Comparison of ENCODE assay signal across 12 mouse cellular contexts in the genomic region with DNA sequence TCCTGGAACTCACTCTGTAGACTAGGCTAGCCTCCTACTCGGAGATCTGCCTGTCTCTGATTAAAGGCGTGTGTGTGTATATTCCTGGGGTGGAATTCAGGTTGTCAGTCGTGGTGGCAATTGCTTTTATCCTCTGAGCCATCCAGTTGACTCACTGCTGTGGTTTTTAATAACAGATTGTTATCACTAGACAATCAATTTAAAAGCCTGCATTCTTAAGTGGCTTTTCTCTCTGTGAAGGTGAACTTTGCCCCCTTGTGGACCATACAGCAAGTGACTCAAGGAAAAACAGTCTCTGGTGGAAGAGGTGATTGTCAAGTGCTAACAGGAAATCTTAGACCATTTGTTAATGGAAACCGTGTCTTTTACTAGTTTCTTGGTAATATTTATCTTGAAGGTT. TPM values are rescaled to one million over a fixed set of nuclear protein-coding genes. Genes with fewer than 3 reads are reported as not detected.
DNase-seq lines count a peak whose midpoint lies in the region; TF ChIP-seq lines count a peak whose summit lies in the region.
"Had no signal": no experiment of that assay in that cellular context is flagged by ENCODE, and none has a peak within 500 bp of the region (broad histone marks: within the 10 kb centered on the region; RNA-seq: fewer than 3 reads in every experiment).

No protein-coding gene starts in this region.

- peak; percentile 16 for TF ChIP-seq RAD21 in MEL (IDR thresholded peaks at IDR 0.05; ENCODE audit: low read depth, low read length)

- peaks cover 7% of the 10 kb centered on the region for H3K79me2 ChIP-seq in MEL (ENCODE audit: control insufficient read depth, insufficient read depth, low read length, poor library complexity)

- H3K36me3 ChIP-seq in MEL (ENCODE audit: control insufficient read depth in 1 of 2, insufficient read depth in 2 of 2, low read length in 2 of 2): peaks cover 7 to 23% of the 10 kb centered on the region in 2 experiments
- peaks cover 10% of the 10 kb centered on the region; the same call in 1 of the 2 replicates for H3K36me3 ChIP-seq in splenic B cell, adult 2 months (ENCODE audit: control insufficient read depth, insufficient read depth, low read length, poor library complexity, severe bottlenecking)

- peak; percentile 14 for DNase-seq in lung, postnatal 10 days
- DNase-seq in lung, adult 18-20 months: no peak
- DNase-seq in MEL (ENCODE audit: low read depth, low spot score): peak; percentile 51
- peak; percentile 13 for DNase-seq in c-Kit-positive CD71-positive TER-119-negative erythroid progenitor cells, embryonic 14.5 days (ENCODE audit: low read depth)
- DNase-seq in splenic B cell, adult 2 months (ENCODE audit: low read depth, low spot score): peak; percentile 24
- DNase-seq in kidney, postnatal 25 days: no peak
- no peak for DNase-seq in right cerebral cortex, postnatal 36 days (ENCODE audit: low spot score in 2 of 2)
- DNase-seq: adrenal gland, adult 8-10 months; cerebellum, postnatal 10 days; right cerebral cortex, postnatal 4 days had no signal

- TF ChIP-seq POLR2A in MEL (IDR thresholded peaks at IDR 0.05; ENCODE audit: control insufficient read depth in 1 of 2, insufficient read depth in 1 of 2, low read depth in 1 of 2, low read length in 2 of 2, poor library complexity in 1 of 2): no peak

- no peaks in the 10 kb centered on the region for H3K9me3 ChIP-seq in MEL (replicated peaks; ENCODE audit: insufficient read depth, low read length)
- H3K9me3 ChIP-seq: heart, embryonic 10.5 days; neural tube, embryonic 13.5 days had no signal

- H3K4me3 ChIP-seq in MEL (ENCODE audit: control insufficient read depth in 1 of 2, insufficient read depth in 1 of 2, low read depth in 2 of 2, low read length in 2 of 2): no peak overlapping the region
- H3K4me3 ChIP-seq: heart, embryonic 10.5 days; neural tube, embryonic 13.5 days had no signal

- no peak overlapping the region for H3K27ac ChIP-seq in MEL (ENCODE audit: control insufficient read depth, low read depth, low read length)
- H3K27ac ChIP-seq: heart, embryonic 10.5 days; neural tube, embryonic 13.5 days had no signal

- H3K9ac ChIP-seq in MEL (ENCODE audit: control insufficient read depth, low read depth, low read length, poor library complexity, severe bottlenecking): no peak overlapping the region
- H3K9ac ChIP-seq: neural tube, embryonic 13.5 days had no signal

- TF ChIP-seq EP300 in MEL (IDR thresholded peaks at IDR 0.05; ENCODE audit: low read depth in 1 of 2, low read length in 2 of 2): peak in 1 of 2 experiments; percentile 17; a peak in 1 of 4 replicates

- peak in 2 of 3 experiments; percentile 21 to 45; a peak in 4 of 6 replicates for TF ChIP-seq CTCF in MEL (IDR thresholded peaks at IDR 0.05 in 2 of 3, conservative IDR thresholded peaks at IDR 0.05 in 1 of 3; ENCODE audit: control insufficient read depth in 1 of 3, insufficient read depth in 1 of 3, low read depth in 2 of 3, low read length in 3 of 3, poor library complexity in 1 of 3, severe bottlenecking in 1 of 3)

- 0 out of 4 replicates have a peak, but pooled peaks cover 0 to 2% of the 10 kb centered on the region in 2 experiments for H3K4me1 ChIP-seq in MEL (ENCODE audit: control insufficient read depth in 1 of 2, insufficient read depth in 2 of 2, low read length in 2 of 2)
- H3K4me1 ChIP-seq: neural tube, embryonic 13.5 days had no signal

- H3K27me3 ChIP-seq in MEL (ENCODE audit: control insufficient read depth in 1 of 2, insufficient read depth in 2 of 2, low read length in 2 of 2): no peaks in the 10 kb centered on the region
- H3K27me3 ChIP-seq in splenic B cell, adult 2 months (ENCODE audit: control insufficient read depth, insufficient read depth, low read length, poor library complexity, severe bottlenecking): no peaks in the 10 kb centered on the region
- H3K27me3 ChIP-seq: neural tube, embryonic 13.5 days had no signal

TF ChIP-seq in MEL, 35 proteins besides CTCF, POLR2A, EP300 and RAD21:
- TF ChIP-seq GATA1 (IDR thresholded peaks at IDR 0.05; ENCODE audit: low read depth, low read length) (peak; percentile 36; the same call in 1 of the 2 replicates), BHLHE40 (IDR thresholded peaks at IDR 0.05; ENCODE audit: borderline replicate concordance, low read depth, low read length) (no peak), ZC3H11A (IDR thresholded peaks at IDR 0.05; ENCODE audit: low read depth, low read length) (0 out of 2 replicates have a peak, but pooled peaks have one; percentile 13), SMC3 (IDR thresholded peaks at IDR 0.05; ENCODE audit: low read depth, low read length) (peak; percentile 37; the same call in 1 of the 2 replicates)
TF ChIP-seq in MEL: peak in this region for 3.

RNA-seq across cellular contexts. Expression of gene Nufip1, which starts 8.3 kb away (rescaled TPM):
- 15.4 and 20.6 TPM in 2 replicates for total RNA-seq in MEL (2012; rRNA removed)
- 10 to 100 TPM; 21.6 to 36.5 TPM for polyA plus RNA-seq in MEL (2012; ENCODE audit: insufficient read depth in 1 of 2, insufficient read length in 2 of 2, low read depth in 1 of 2, low replicate concordance in 2 of 2, missing spikeins in 1 of 2)

RNA-seq across cellular contexts. Expression of gene Gpalpp1, which starts 8.4 kb away (rescaled TPM):
- total RNA-seq in MEL (2012; rRNA removed): 16.3 and 18.9 TPM in 2 replicates
- polyA plus RNA-seq in MEL (2012; ENCODE audit: insufficient read depth in 1 of 2, insufficient read length in 2 of 2, low read depth in 1 of 2, low replicate concordance in 2 of 2, missing spikeins in 1 of 2): 10 to 100 TPM in 1 of 2 experiments, not detected in 1; 18.3 TPM

Comparison
In these comparisons a context has a peak if more than half of its experiments do, and no peak if none do; other contexts are left out.
1. DNase-seq: peak in lung, postnatal 10 days (single experiment), MEL (single experiment), c-Kit-positive CD71-positive TER-119-negative erythroid progenitor cells, embryonic 14.5 days (single experiment) and splenic B cell, adult 2 months (single experiment); none in lung, adult 18-20 months (0 of 2), kidney, postnatal 25 days (0 of 2) and right cerebral cortex, postnatal 36 days (0 of 2).